Mouse (Mus musculus): ENCODE measurements around the gene Kcnmb4. TPM values are rescaled to one million over a fixed set of nuclear protein-coding genes. Genes with fewer than 3 reads are reported as not detected.

The Kcnmb4 gene
- polyA plus RNA-seq, 1 experiment, result not detected

DNA sequence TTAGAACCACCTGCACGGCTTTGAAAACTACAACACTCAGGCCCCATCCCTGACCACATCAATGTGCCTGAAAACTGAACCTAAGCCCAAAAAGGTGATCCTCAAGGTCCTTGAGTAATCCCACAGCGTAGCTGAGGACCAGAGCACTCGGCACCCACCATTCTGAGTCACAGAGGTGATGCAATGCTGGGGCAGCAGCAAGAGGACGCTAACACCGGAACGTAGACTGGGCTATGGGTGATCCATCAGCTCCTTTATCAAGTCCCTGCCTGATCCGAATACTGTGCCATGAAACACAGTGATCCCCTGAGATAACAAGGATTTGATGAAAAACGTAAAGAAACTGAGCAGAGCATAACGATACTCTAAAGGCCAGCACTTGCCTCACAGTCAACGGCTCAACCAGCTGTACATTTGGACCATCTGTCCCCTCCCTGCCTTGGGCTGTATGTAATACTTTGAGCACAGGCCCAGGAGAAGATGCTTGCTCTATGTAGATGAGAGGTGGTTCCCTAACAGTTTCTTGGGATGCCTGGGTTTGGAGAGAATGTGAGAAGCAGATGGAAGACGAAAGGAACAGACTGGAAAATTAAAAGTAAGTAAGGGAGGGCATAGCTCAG is 3.3 kb downstream of the Kcnmb4 start:
- TF ChIP-seq GATA1 (IDR thresholded peaks at IDR 0.05; ENCODE audit: low read length), result no peak

DNA sequence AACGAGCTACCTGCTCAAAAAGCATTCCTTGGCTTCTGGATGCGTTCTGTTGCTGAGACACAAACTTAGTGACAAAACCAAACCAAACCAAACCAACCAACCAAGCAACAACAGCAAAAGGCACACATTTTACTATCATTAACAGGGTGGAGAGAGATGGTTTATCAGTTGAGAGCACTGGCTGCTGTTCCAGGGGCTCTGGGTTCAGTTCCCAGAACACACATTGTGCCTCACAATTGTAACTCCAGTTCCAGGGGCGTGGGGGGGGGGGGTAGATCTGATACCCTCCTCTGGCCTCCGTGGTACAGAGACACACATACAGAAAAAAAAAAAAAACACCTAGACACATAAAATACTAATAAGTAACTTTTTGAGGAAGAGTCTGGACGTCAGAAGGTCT is 5.6 kb downstream of the Kcnmb4 start:
- no peak for TF ChIP-seq GATA1 (IDR thresholded peaks at IDR 0.05; ENCODE audit: low read length)

DNA sequence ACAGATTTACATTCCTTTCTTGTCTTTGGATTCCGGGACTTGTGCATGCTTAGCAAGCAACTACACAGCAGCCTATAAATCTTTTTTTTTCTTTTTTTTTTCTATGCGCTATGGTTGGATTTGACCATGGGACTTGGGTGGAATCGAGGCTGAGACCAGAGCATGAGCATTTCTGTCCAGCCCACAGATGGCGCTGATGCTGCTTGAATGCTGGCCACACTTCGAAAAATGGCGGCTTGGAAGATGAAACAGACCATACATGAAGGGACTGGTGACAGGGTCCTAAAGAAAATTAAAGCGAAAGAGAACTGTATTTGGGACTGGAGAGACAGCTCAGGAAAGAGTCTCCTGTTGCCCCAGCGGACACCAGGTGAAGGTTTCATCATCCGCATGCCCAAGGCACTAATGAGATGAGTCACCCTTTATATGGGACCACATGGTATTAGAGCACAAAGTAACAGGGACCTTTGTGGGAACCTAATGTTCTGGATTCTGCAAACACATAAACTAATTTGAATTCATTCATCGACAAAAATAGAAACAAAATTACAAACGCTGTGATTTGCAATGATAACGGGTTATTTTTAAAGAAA is 9.8 kb downstream of the Kcnmb4 start:
- no peak for TF ChIP-seq GATA1 (IDR thresholded peaks at IDR 0.05; ENCODE audit: low read length)

DNA sequence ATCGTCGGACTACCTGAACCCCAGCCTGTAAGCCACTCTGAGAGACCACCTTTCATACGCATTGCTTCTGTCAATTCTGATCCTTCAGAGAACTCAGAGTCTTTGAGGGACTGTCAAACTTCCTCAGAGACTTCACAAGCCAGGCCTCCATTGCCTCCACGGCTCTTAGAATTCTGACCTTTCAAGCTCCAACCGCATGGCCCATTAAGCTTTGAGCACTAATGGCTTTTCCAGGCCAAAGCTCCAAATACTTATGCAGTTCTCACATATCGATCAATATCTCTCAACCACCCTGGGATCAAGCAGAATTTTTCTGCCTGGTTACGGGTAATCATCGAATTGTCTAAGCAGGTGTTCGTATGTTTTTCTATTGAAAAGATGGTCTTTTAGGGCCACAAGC is 12.2 kb downstream of the Kcnmb4 start:
- TF ChIP-seq GATA1 (IDR thresholded peaks at IDR 0.05; ENCODE audit: low read length), result no peak

DNA sequence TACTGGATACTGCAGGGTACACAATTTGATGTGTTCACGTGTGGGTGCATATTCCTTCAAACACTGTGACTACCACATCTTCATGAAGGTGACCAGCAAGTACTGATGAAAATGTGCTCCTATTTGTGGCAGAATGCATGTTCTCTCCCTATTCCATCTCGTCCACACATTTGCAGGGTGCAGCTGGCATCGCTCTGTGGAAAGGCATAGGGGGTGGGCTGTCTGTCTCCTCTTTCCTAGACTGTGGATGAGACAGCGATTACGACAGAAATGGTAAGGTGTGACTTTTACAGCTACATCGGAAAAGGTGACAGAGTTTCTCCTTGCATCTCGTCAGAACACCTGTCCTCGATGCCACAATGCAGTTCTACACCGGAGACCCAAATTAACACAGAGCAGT is 14.9 kb downstream of the Kcnmb4 start:
- TF ChIP-seq GATA1 (IDR thresholded peaks at IDR 0.05; ENCODE audit: low read length), result no peak

DNA sequence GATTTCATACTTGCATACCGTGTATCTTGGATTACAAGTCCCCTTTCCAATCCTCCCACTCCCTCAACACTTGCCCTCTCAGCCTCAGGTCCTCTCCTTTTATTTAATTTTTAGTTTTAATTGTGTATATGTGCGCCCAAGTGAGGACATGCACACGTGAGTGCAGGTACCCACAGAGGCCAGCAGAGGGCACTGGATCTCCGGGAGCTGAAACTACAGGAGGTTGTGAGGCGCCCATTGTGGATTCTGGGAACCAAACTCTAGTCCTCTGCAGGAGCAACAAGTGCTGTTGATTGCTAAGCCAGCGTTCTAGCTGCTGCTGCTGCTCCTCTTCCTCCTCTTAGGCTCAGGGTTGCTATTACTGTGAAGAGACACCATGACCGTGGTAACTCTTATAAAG is 20.9 kb downstream of the Kcnmb4 start:
- TF ChIP-seq GATA1 (IDR thresholded peaks at IDR 0.05; ENCODE audit: low read length), result no peak

DNA sequence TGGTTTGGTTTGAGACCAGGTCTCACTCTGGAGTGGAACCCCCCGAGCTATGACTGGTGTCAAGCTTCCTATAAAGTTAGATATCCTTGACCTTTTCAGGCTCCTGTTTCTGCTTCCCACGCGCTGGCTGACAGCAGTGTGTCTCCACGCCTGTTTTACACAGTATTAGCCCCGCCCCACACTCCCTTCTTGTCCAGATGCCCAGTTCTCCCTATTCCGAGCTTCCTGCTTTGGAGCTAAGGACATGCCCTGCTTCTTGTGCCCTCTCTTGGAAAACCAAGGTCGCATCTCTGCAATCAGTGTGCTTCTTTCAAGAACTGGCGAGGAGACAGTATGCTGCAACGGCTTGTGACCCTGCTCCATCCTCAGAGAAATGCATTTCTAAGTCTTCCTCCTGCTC is 23.1 kb downstream of the Kcnmb4 start:
- no peak for TF ChIP-seq GATA1 (IDR thresholded peaks at IDR 0.05; ENCODE audit: low read length)

DNA sequence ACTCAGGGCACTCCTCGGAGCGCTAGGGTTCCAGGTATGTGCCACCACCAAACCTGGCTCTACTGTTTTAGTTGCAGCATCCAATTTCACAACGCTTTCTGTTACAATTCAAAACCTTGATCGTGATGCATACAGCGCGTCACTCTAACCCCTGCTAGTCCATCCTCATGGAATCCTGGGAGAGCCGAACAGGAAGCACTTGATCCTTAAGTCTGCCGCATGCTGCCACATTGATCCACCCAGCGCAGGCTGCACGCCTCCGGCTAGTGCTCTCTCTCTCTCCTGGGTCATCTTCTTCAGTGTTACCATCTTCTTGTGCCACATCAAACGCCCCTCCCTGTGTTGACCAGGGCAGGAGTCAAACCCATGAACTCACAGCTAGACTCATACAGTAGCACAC is 25.5 kb downstream of the Kcnmb4 start:
- TF ChIP-seq GATA1 (IDR thresholded peaks at IDR 0.05; ENCODE audit: low read length), result no peak

DNA sequence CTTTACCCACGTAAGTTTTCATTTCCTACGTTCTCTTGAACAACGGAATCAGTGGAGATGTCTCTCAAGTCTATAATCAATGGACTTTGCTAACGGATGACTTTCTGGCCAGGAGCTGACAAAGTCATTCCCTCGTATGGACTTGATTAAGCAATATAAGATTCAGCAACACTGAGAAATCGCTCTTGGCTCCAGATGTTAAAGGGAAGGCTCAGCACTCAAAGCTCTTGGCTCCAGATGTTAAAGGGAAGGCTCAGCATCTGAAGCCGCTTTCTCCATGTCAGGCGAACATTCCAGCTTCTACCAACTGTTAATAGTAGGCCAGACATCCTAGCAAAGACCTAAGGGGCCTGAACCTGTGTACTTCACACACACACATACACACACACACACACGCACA is 26.5 kb downstream of the Kcnmb4 start:
- TF ChIP-seq GATA1 (IDR thresholded peaks at IDR 0.05; ENCODE audit: low read length), result no peak

DNA sequence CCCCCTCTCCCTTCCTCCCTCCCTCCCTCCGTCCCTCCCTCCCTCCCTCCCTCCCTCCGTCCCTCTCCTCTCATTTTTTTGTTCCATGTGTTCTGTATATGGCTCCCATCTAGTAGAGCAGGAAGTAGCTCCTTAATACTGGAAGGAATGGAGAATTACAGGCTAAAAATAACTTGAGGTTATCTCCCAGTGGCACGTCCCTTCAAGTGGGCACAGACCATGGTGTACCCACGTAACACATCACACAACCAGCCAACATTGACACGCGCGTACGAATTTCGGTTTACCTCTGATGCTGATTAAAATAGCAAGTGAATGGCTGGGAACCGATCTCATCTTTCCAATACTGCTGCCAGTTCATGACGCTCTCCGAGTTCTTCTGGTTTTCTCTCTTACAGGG is 27.6 kb downstream of the Kcnmb4 start:
- no peak for TF ChIP-seq GATA1 (IDR thresholded peaks at IDR 0.05; ENCODE audit: low read length)

DNA sequence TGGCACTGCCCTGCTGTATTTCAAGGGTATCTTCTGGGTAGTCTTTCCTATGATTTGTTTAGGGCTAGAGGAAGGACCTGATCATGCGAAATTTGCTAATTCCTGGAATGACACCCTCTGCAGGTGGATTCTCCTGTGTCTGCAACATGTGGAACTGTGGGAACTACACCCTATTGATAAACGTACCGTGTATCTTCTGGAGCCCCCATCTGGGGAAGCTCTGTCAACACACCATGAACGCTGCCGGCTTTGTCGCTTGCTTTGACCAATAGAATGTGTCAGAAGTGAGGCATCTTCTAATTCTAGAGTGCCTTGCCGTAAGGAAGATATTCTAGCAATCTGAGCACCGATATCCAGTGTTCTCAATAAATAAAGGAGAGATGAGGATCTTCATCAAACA is 28.9 kb downstream of the Kcnmb4 start:
- no peak for TF ChIP-seq GATA1 (IDR thresholded peaks at IDR 0.05; ENCODE audit: low read length)

DNA sequence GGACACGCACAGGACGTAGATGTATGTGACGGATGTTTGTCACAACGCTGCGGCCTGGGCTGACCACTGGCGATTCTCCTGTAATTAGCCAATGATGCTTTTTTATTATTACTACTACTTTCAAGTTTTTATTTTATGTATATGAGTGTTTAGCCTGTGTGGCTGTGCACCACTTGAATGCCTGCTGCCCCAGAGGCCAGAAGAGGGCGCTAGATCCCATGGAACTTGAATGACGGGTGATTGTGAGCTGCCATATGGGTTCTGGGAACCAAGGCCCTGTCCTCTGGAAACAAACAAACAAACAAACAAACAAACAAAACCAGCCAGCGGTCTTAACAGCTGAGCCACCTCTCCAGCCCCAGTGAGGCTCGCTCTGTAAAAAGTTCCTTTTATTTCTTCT is 29.3 kb downstream of the Kcnmb4 start:
- no peak for TF ChIP-seq GATA1 (IDR thresholded peaks at IDR 0.05; ENCODE audit: low read length)

DNA sequence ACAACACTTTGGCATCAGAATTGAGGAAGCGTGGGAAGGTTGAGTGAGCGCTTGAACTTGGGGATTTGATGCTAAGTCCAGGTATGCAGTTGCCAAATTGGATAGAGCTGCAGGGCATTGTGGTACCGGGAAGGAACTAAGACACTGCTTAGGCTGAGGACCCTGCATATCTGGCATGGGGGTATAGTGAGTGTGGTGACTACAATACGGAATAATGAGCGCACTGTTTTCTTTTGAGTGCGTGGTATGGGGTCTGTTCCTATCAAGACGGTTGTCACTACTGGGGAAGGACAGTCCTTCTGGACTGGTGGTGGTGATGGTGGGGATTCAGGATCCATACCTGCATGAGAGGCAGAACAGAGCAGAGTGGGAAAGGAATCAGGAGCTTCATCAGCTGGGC is 32.7 kb downstream of the Kcnmb4 start:
- TF ChIP-seq GATA1 (IDR thresholded peaks at IDR 0.05; ENCODE audit: low read length), result no peak

DNA sequence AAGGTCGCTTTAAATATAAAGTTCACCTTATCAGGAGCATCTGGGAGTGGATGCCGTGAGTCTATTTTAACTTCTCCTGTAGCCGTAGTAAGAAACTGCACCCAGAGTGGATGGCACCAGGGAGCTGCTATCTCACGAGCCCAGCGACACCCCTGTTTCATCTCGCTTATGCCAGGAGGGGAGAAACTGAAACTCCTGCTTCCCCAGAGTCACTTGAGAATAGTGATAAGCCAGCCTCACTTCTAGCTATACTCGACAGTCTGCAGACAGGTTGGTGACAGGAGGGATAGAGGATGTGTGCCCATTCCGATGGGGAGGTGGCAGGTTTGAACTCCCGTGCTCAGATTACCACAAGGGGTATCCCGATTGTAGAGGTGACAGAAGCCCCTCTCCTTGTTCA is 33.6 kb downstream of the Kcnmb4 start:
- TF ChIP-seq GATA1 (IDR thresholded peaks at IDR 0.05; ENCODE audit: low read length), result no peak

DNA sequence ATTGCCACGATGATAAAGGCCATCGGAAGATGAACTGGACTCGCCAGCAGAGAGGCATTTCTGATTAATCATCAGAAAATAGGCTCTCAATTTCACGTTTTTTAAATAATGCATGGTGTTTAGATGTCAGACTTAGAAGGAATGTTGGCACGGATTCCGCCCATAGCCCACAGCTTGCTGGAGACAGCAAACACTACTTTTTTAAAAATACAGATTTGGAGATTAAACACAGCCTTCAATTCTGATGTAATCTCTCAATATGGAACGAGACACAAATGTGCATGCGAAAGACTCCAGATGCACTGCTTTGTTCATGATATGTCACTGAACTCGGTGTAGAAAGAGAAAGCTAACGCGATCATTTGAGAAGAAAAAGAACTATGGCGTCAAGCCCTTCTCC is 38.2 kb downstream of the Kcnmb4 start:
- no peak for TF ChIP-seq GATA1 (IDR thresholded peaks at IDR 0.05; ENCODE audit: low read length)

DNA sequence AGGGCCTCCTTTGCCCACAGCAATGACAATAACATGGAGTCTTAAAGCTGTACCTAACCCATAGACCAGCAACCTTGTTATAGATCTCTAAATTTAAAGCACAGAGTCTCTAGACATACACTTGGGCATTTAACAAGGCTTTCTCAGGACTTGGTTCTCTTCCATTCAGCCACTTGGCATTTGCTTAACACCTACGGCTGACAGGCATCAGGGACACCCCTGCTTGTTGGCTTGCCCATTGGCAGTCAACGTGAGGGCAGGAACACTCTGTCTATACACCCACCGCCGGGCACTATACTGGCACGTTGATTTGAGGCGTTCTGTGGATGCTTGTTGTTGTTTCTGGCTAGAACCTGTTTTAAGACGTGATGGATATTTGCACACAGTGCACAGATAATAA is 41.3 kb downstream of the Kcnmb4 start:
- TF ChIP-seq GATA1 (IDR thresholded peaks at IDR 0.05; ENCODE audit: low read length), result no peak

DNA sequence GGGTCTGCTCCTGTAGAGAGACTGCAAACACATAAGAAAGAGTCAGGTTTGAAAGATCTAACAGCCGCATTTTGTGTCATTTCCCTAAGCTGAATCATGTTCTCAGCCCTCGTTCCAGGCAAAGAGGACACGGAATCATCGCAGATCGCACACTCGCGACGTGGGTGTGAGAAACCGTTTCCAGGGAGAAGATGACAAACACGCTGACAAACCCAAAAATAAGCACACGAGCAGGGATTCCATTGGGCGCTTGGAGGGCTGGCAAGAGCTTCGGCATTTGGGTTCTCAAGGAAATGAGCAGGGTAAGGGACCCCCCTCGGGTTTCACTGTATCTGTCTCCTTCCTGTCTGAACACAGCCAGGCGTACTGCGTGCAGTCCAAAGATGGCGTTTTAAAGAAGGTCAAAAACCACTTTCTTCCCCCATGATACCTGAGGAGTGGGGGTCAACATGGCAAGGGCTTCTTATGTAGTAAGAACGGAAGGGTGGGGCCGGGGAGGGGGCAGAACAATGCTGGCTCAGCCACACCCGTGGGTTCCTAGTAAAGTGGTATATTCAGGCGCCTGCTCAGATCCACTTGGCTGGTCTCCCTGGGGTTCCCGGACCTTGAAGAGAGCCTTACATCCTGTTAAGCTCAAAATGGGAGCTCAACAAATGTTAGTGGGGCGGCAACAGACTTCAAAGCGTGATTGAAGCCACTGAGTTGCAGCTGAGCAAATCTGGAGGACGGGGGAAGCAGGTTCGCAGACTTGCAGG is 45.5 kb downstream of the Kcnmb4 start:
- TF ChIP-seq GATA1 (IDR thresholded peaks at IDR 0.05; ENCODE audit: low read length), result no peak
